Mouse (Mus musculus): ENCODE measurements around the gene Ccdc138. TPM values are rescaled to one million over a fixed set of nuclear protein-coding genes. Genes with fewer than 3 reads are reported as not detected.
A peak's percentile ranks its signal among the peaks of the same experiment; 100 is the strongest.

Gene Ccdc138
- polyA plus RNA-seq, 1 experiment from 2014 or later = 5.0 TPM

GRCm38 (mm10) chr10:58560521-58560920, 62.8 kb downstream of the Ccdc138 start:
- DNase-seq (ENCODE audit: low read depth, low spot score) = no peak
- TF ChIP-seq CTCF (IDR thresholded peaks at IDR 0.05) = no peak
- H3K27me3 ChIP-seq = no peaks in the 10 kb centered on the region
- ATAC-seq = peak; percentile 77
- in situ Hi-C loops (cut with MboI; ENCODE audit: low pct_unique_long_range_greater_than_20kb) = no loop called here
- CTCF ChIA-PET = interaction anchor here (1.0 to 2.6 kb wide), 10 partner anchors 34 to 123 kb away, joined by 3 to 8 read pairs (median 4); partner anchors contain the start of gene Edar
- POLR2A ChIA-PET = no interaction called here

DNA sequence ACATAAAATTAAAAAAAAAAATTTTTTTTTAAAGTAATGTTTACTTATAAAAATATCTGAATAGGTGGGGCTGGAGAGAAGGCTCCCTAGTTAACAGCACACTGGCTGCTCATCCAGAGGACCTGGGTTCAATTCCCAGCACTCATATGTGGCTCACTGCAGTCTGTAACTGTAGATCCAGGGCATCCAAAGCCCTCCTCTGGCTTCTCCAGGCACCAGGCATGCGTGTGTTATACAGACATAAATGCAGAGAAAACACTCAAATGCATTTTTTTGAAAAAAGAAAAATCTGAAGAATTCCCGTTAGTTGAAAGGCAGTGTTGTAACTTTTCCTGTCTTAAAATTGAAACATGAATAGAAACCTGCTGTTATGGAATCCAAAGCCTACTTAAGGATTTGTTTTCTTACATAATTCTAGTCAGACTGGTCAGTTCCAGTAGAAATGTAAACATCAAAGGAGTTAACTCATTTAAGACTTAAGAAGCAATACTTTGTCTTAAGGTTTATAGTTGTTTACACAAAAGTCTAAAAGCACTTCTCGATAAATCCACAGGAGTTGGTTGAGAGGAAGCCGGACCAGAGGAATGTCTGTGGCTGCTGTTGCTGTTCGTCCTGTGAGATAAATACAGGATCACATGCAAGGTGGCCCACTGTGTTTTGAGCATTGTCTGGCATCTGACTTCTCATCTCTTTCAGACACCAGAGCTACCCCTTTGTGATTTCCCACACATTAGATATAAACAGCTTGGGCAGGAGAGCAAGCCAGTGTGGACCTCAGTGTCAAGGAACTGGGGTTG, 87.9 kb downstream of the Ccdc138 start:
- ChIA-PET POLR2A (no interaction called here), CTCF (no interaction called here)
- DNase-seq (ENCODE audit: low read depth, low spot score) (no peak), ATAC-seq (no peak)
- H3K27me3 ChIP-seq = no peaks in the 10 kb centered on the region
- no peak for TF ChIP-seq CTCF (IDR thresholded peaks at IDR 0.05)
- in situ Hi-C loops (cut with MboI; ENCODE audit: low pct_unique_long_range_greater_than_20kb) = no loop called here

GRCm38 (mm10) chr10:58594486-58594885, 96.7 kb downstream of the Ccdc138 start:
- ChIA-PET POLR2A (no interaction called here), CTCF (interaction anchor here (0.9 to 2.0 kb wide), 2 partner anchors 13 to 35 kb away, joined by 3 to 6 read pairs; no protein-coding TSS in a partner anchor)
- no peak for TF ChIP-seq CTCF (IDR thresholded peaks at IDR 0.05)
- no peak for DNase-seq (ENCODE audit: low read depth, low spot score)
- ATAC-seq = no peak
- in situ Hi-C loops (cut with MboI; ENCODE audit: low pct_unique_long_range_greater_than_20kb) = no loop called here
- no peaks in the 10 kb centered on the region for H3K27me3 ChIP-seq

DNA sequence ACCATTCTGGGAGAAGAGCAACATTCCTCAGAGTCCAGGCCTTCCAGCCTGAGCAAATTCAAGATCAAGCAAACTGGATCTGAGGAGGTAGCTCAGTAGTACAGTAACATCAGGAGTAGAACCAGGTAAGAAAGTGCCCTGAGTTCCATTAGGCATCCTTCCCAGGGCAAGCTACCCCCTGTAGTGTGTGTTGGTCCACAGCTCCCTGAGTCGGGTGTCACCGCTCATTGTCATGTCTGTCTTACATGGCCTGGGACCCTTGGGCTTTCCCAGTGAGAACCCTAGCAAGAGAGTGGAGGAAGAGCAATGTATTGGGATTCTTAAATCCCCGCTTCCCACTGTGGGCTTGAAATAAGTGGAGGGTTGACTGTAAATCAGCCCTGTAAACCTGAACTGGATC, 97.4 kb downstream of the Ccdc138 start:
- ChIA-PET CTCF (interaction anchor here (0.9 to 2.0 kb wide), 2 partner anchors 13 to 36 kb away, joined by 3 to 6 read pairs; no protein-coding TSS in a partner anchor), POLR2A (no interaction called here)
- DNase-seq (ENCODE audit: low read depth, low spot score) = no peak
- in situ Hi-C loops (cut with MboI; ENCODE audit: low pct_unique_long_range_greater_than_20kb) = no loop called here
- TF ChIP-seq CTCF (IDR thresholded peaks at IDR 0.05) = no peak
- no peaks in the 10 kb centered on the region for H3K27me3 ChIP-seq
- no peak for ATAC-seq

GRCm38 (mm10) chr10:58595821-58596220, 98.1 kb downstream of the Ccdc138 start:
- in situ Hi-C loops (cut with MboI; ENCODE audit: low pct_unique_long_range_greater_than_20kb) = no loop called here
- CTCF ChIA-PET = no interaction called here
- no peak for TF ChIP-seq CTCF (IDR thresholded peaks at IDR 0.05)
- ATAC-seq = no peak
- no peaks in the 10 kb centered on the region for H3K27me3 ChIP-seq
- DNase-seq (ENCODE audit: low read depth, low spot score) = no peak
- POLR2A ChIA-PET = no interaction called here

DNA sequence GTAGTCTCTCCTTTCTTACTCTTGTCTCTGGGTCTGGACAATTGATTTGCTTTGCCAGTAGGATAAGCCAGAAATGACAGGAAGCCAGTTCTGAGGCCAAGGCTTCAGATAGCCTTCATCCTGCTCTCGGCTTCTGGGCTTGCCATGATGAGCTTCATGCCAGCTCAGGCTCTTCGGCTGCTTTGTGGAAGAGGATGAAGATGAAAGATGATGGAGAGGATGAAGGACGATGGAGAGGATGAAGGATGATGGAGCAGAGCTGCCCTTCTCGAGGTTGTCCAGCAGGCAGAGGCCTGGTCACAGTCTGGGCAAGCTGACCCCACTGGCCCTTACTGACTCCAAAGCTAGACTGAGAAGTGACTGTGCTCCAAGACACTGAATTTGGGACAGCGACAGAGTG, 102.4 kb downstream of the Ccdc138 start:
- TF ChIP-seq CTCF (IDR thresholded peaks at IDR 0.05) = no peak
- POLR2A ChIA-PET = no interaction called here
- CTCF ChIA-PET = no interaction called here
- no peak for ATAC-seq
- H3K27me3 ChIP-seq = no peaks in the 10 kb centered on the region
- no peak for DNase-seq (ENCODE audit: low read depth, low spot score)
- in situ Hi-C loops (cut with MboI; ENCODE audit: low pct_unique_long_range_greater_than_20kb) = no loop called here

DNA sequence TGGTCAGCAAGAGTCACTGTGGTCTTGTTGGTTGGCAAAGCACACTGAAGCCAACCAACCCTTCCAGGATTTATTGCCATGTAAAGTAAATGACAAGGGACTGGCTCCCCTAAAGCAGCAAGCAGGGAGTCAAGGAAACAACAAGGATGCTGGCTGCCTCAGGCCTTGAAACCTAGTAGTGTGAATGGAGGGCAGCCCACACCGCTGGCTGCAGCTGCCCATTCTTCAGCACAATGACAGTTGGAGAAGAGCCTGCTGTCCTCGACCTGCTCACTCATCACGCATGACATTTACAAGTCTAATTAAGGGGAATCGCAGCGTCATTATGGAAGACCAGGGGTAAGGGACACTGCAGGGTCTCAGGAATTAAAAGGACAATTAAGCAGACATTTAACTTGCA, 103.2 kb downstream of the Ccdc138 start:
- ATAC-seq (no peak), DNase-seq (ENCODE audit: low read depth, low spot score) (no peak)
- CTCF ChIA-PET = no interaction called here
- no peaks in the 10 kb centered on the region for H3K27me3 ChIP-seq
- POLR2A ChIA-PET = no interaction called here
- in situ Hi-C loops (cut with MboI; ENCODE audit: low pct_unique_long_range_greater_than_20kb) = no loop called here
- no peak for TF ChIP-seq CTCF (IDR thresholded peaks at IDR 0.05)

DNA sequence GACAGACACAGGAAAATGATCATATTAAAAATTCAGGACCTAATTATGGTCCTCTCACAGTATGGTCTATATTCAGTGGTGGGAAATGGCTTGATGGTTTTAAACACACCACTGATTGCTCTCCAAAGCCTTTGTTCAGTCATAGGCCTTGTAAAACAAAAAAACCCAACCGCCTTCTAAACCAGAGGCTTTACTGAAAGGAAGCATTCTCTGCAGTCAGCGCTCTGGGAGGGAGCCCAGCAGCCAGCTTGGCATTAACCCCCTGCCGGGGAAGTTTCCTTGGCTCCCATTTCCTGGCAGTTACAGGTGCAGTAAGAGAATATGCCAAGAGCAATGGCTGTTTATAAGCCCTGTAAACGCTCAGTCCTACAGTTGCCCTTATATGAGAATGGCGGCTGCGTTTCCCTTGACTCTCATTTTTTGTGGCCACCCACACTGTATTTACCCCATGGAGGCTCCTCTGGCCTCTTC, 103.7 kb downstream of the Ccdc138 start:
- POLR2A ChIA-PET = no interaction called here
- peak; percentile 90 for DNase-seq (ENCODE audit: low read depth, low spot score)
- in situ Hi-C loops (cut with MboI; ENCODE audit: low pct_unique_long_range_greater_than_20kb) = no loop called here

DNA sequence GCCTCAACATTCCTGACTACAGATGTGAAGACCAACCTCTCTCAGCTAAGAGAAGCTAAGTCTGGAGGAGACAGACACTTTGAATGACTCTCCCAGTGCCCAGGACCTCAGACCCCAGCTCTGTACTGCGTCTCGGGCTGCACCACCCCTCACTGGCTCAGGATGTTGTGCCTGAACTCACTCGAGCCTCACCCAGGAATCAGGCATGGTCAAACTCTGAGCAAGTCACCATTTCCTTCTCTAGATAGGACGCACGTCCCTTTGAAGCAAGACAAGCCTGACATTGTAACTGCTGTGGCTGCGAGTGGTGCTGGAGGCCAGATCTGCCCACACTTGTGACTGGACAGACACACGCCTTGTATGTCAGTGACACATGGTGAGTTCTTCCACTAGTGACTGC, 104.2 kb downstream of the Ccdc138 start:
- DNase-seq (ENCODE audit: low read depth, low spot score) = no peak
- TF ChIP-seq CTCF (IDR thresholded peaks at IDR 0.05) = no peak
- in situ Hi-C loops (cut with MboI; ENCODE audit: low pct_unique_long_range_greater_than_20kb) = no loop called here
- ChIA-PET POLR2A (no interaction called here), CTCF (no interaction called here)
- ATAC-seq = no peak
- H3K27me3 ChIP-seq = no peaks in the 10 kb centered on the region

More for the DNA sequence above, 103.7 kb downstream of the Ccdc138 start:
- CTCF ChIA-PET = no interaction called here
- no peak for TF ChIP-seq CTCF (IDR thresholded peaks at IDR 0.05)
- H3K27me3 ChIP-seq = no peaks in the 10 kb centered on the region
- no peak for ATAC-seq

DNA sequence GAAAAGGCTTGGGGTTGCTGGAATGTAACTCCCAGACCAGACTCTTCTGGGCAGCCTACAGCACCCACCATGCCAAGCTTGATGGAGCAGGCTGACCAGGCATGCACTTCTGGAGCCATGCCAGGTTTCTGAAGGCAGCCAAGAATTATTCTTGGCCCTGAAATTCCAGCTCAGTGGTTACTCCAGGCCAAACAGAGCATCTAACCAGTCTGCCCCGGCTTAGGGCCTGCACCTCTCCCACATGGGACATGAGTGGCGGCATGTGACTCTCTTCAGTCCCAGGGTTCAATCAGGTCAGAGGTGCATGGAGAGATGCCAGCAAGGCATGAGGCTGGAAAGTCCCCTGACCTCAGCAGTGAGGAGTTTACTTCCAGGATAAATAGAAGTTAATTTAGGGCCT, 107.0 kb downstream of the Ccdc138 start:
- ChIA-PET POLR2A (no interaction called here), CTCF (interaction anchor here (1.4 kb wide), 1 partner anchor 18 kb away, joined by 3 read pairs; no protein-coding TSS in a partner anchor)
- in situ Hi-C loops (cut with MboI; ENCODE audit: low pct_unique_long_range_greater_than_20kb) = no loop called here
- TF ChIP-seq CTCF (IDR thresholded peaks at IDR 0.05) = no peak
- peak; percentile 99 for DNase-seq (ENCODE audit: low read depth, low spot score)
- ATAC-seq = peak; percentile 93
- H3K27me3 ChIP-seq = no peaks in the 10 kb centered on the region

- no peaks in the 10 kb centered on the region for H3K27me3 ChIP-seq
- POLR2A ChIA-PET = no interaction called here
- in situ Hi-C loops (cut with MboI; ENCODE audit: low pct_unique_long_range_greater_than_20kb) = no loop called here
- ATAC-seq (no peak), DNase-seq (ENCODE audit: low read depth, low spot score) (no peak)
- TF ChIP-seq CTCF (IDR thresholded peaks at IDR 0.05) = no peak
- CTCF ChIA-PET = no interaction called here
Measured at GRCm38 (mm10) chr10:58606356-58606755, 108.6 kb downstream of the Ccdc138 start.
